ENCODE assay signal across 9 mouse cellular contexts in genomic region chrX:14628267-14628901, GRCm38 (mm10).
DNase-seq lines count a peak whose midpoint lies in the region.
"Had no signal": no experiment of that assay in that cellular context is flagged by ENCODE, and none has a peak within 500 bp of the region (broad histone marks: within the 10 kb centered on the region; RNA-seq: fewer than 3 reads in every experiment).

No protein-coding gene starts in this region.

- DNase-seq in layer of hippocampus, postnatal 14 days (ENCODE audit: low spot score in 2 of 2) = peak; percentile 1 to 3
- no peak for DNase-seq in layer of hippocampus, adult 8-10 months (ENCODE audit: low spot score in 2 of 2)
- peak; percentile 7 for DNase-seq in adrenal gland, postnatal 25 days
- DNase-seq in heart, adult 11 months = peak; percentile 96
- DNase-seq in kidney, adult 18-20 months = peak; percentile 17
- peak; percentile 51 to 70 for DNase-seq in lung, postnatal 4 days
- DNase-seq in urinary bladder, postnatal 36 days (ENCODE audit: low spot score in 2 of 2) = no peak
- DNase-seq in thymus, postnatal 10 days (ENCODE audit: low spot score in 2 of 2) = no peak
- DNase-seq: liver, embryonic 13.5 days had no signal

Comparison
In these comparisons a context has a peak if more than half of its experiments do, and no peak if none do; other contexts are left out.
1. DNase-seq: peak in layer of hippocampus, postnatal 14 days (2 of 2), adrenal gland, postnatal 25 days (single experiment), heart, adult 11 months (single experiment), kidney, adult 18-20 months (single experiment) and lung, postnatal 4 days (2 of 2); none in layer of hippocampus, adult 8-10 months (0 of 2), urinary bladder, postnatal 36 days (0 of 2) and thymus, postnatal 10 days (0 of 2).